Mouse (Mus musculus): ENCODE results near the gene Lamtor2. TPM values are rescaled to one million over a fixed set of nuclear protein-coding genes. Genes with fewer than 3 reads are reported as not detected.

Gene Lamtor2
- total and polyA plus RNA-seq, 2 experiments, result 125 to 201 TPM

- H3K79me2 ChIP-seq (ENCODE audit: control insufficient read depth, insufficient read depth, low read length), result no peaks in the 10 kb centered on the region
- H3K36me3 ChIP-seq (ENCODE audit: control insufficient read depth, insufficient read depth, low read length), result no peaks in the 10 kb centered on the region
- H3K4me1 ChIP-seq (ENCODE audit: control insufficient read depth, insufficient read depth, low read length), result peaks cover 11% of the 10 kb centered on the region
- no peak overlapping the region for H3K27ac ChIP-seq (replicated peaks; ENCODE audit: insufficient read depth, low read depth, low read length)
- H3K9ac ChIP-seq (ENCODE audit: low read depth, low read length), result no peak overlapping the region
- WGBS, result 72% methylated on average over 7 of the region's 7 CpGs
- no peak for DNase-seq (ENCODE audit: extremely low read depth, low read depth, low spot score)
- TF ChIP-seq CTCF (IDR thresholded peaks at IDR 0.05; ENCODE audit: low read depth, low read length) (no peak), POLR2A (IDR thresholded peaks at IDR 0.05; ENCODE audit: extremely low read depth, insufficient read depth, low read length) (no peak)
- H3K4me3 ChIP-seq (ENCODE audit: insufficient read depth, low read depth, low read length), result no peak overlapping the region
- H3K27me3 ChIP-seq (ENCODE audit: control insufficient read depth, insufficient read depth, low read length), result no peaks in the 10 kb centered on the region
Measured at GRCm38 (mm10) chr3:88513546-88514115, 39.2 kb downstream of the Lamtor2 start.

- Histone ChIP-seq H3K36me3 (ENCODE audit: control insufficient read depth, insufficient read depth, low read length) (no peaks in the 10 kb centered on the region), H3K4me1 (ENCODE audit: control insufficient read depth, insufficient read depth, low read length) (peaks cover 11% of the 10 kb centered on the region), H3K9ac (ENCODE audit: low read depth, low read length) (no peak overlapping the region), H3K4me3 (ENCODE audit: insufficient read depth, low read depth, low read length) (no peak overlapping the region), H3K27ac (replicated peaks; ENCODE audit: insufficient read depth, low read depth, low read length) (no peak overlapping the region), H3K79me2 (ENCODE audit: control insufficient read depth, insufficient read depth, low read length) (no peaks in the 10 kb centered on the region), H3K27me3 (ENCODE audit: control insufficient read depth, insufficient read depth, low read length) (no peaks in the 10 kb centered on the region)
- 56% methylated on average over 11 of the region's 15 CpGs for WGBS
- TF ChIP-seq POLR2A (IDR thresholded peaks at IDR 0.05; ENCODE audit: extremely low read depth, insufficient read depth, low read length), result no peak
- no peak for TF ChIP-seq CTCF (IDR thresholded peaks at IDR 0.05; ENCODE audit: low read depth, low read length)
- DNase-seq (ENCODE audit: extremely low read depth, low read depth, low spot score), result no peak
Measured at GRCm38 (mm10) chr3:88512896-88513545, 39.9 kb downstream of the Lamtor2 start.

GRCm38 (mm10) chr3:88512141-88512895, 40.6 kb downstream of the Lamtor2 start:
- no peaks in the 10 kb centered on the region for H3K79me2 ChIP-seq (ENCODE audit: control insufficient read depth, insufficient read depth, low read length)
- H3K4me1 ChIP-seq (ENCODE audit: control insufficient read depth, insufficient read depth, low read length), result peaks cover 11% of the 10 kb centered on the region
- no peak overlapping the region for H3K27ac ChIP-seq (replicated peaks; ENCODE audit: insufficient read depth, low read depth, low read length)
- H3K4me3 ChIP-seq (ENCODE audit: insufficient read depth, low read depth, low read length), result no peak overlapping the region
- H3K27me3 ChIP-seq (ENCODE audit: control insufficient read depth, insufficient read depth, low read length), result no peaks in the 10 kb centered on the region
- TF ChIP-seq POLR2A (IDR thresholded peaks at IDR 0.05; ENCODE audit: extremely low read depth, insufficient read depth, low read length), result no peak
- TF ChIP-seq CTCF (IDR thresholded peaks at IDR 0.05; ENCODE audit: low read depth, low read length), result no peak
- H3K9ac ChIP-seq (ENCODE audit: low read depth, low read length), result no peak overlapping the region
- H3K36me3 ChIP-seq (ENCODE audit: control insufficient read depth, insufficient read depth, low read length), result no peaks in the 10 kb centered on the region
- DNase-seq (ENCODE audit: extremely low read depth, low read depth, low spot score), result peak; percentile 41
- WGBS, result 56% methylated on average over 6 of the region's 6 CpGs

GRCm38 (mm10) chr3:88511559-88511958, 41.3 kb downstream of the Lamtor2 start:
- no peak overlapping the region for H3K4me3 ChIP-seq (ENCODE audit: insufficient read depth, low read depth, low read length)
- TF ChIP-seq POLR2A (IDR thresholded peaks at IDR 0.05; ENCODE audit: extremely low read depth, insufficient read depth, low read length) (no peak), CTCF (IDR thresholded peaks at IDR 0.05; ENCODE audit: low read depth, low read length) (no peak)
- no peaks in the 10 kb centered on the region for H3K79me2 ChIP-seq (ENCODE audit: control insufficient read depth, insufficient read depth, low read length)
- no peak for DNase-seq (ENCODE audit: extremely low read depth, low read depth, low spot score)
- H3K9ac ChIP-seq (ENCODE audit: low read depth, low read length), result no peak overlapping the region
- H3K4me1 ChIP-seq (ENCODE audit: control insufficient read depth, insufficient read depth, low read length), result peaks cover 11% of the 10 kb centered on the region
- H3K36me3 ChIP-seq (ENCODE audit: control insufficient read depth, insufficient read depth, low read length), result no peaks in the 10 kb centered on the region
- 70% methylated on average over 4 of the region's 4 CpGs for WGBS
- H3K27me3 ChIP-seq (ENCODE audit: control insufficient read depth, insufficient read depth, low read length), result no peaks in the 10 kb centered on the region
- H3K27ac ChIP-seq (replicated peaks; ENCODE audit: insufficient read depth, low read depth, low read length), result no peak overlapping the region

- Histone ChIP-seq H3K27me3 (ENCODE audit: control insufficient read depth, insufficient read depth, low read length) (no peaks in the 10 kb centered on the region), H3K9ac (ENCODE audit: low read depth, low read length) (peak overlapping the region; percentile 53), H3K79me2 (ENCODE audit: control insufficient read depth, insufficient read depth, low read length) (no peaks in the 10 kb centered on the region), H3K4me1 (ENCODE audit: control insufficient read depth, insufficient read depth, low read length) (peaks cover 11% of the 10 kb centered on the region), H3K27ac (replicated peaks; ENCODE audit: insufficient read depth, low read depth, low read length) (peak overlapping the region; percentile 86), H3K4me3 (ENCODE audit: insufficient read depth, low read depth, low read length) (peak overlapping the region; percentile 55; the same call in 1 of the 2 replicates), H3K36me3 (ENCODE audit: control insufficient read depth, insufficient read depth, low read length) (no peaks in the 10 kb centered on the region)
- DNase-seq (ENCODE audit: extremely low read depth, low read depth, low spot score), result no peak
- no peak for TF ChIP-seq POLR2A (IDR thresholded peaks at IDR 0.05; ENCODE audit: extremely low read depth, insufficient read depth, low read length)
- TF ChIP-seq CTCF (IDR thresholded peaks at IDR 0.05; ENCODE audit: low read depth, low read length), result no peak
- 41% methylated on average over 13 of the region's 13 CpGs for whole genome bisulfite sequencing
Measured at GRCm38 (mm10) chr3:88510421-88511289, 42.2 kb downstream of the Lamtor2 start.

Data from liver, adult 2 months (tissue).